Mouse (Mus musculus) splenic B cell, adult 2 months (primary cell): Measurements from ENCODE around the gene Lancl3.
"Not testable (repeated sequence)": the region's sequence is repeated elsewhere in the genome, so short reads cannot be mapped to it uniquely, and the experiment has no call there.

Experiments
- DNase-seq: peaks from one replicate; pipeline ENCODE4 v3.0.0-alpha.2; 2011; ENCODE audit warnings: low read depth, low spot score
- H3K27me3 ChIP-seq: 2 replicates; pipeline ENCODE4 v1.6.1; 2012; ENCODE audit warnings: mild to moderate bottlenecking, low read length, moderate library complexity, mixed read lengths; ENCODE audit not compliant: control insufficient read depth, poor library complexity, insufficient read depth, severe bottlenecking
- H3K36me3 ChIP-seq: 2 replicates; pipeline ENCODE4 v1.6.1; 2012; ENCODE audit warnings: mild to moderate bottlenecking, low read length, moderate library complexity, mixed read lengths; ENCODE audit not compliant: control insufficient read depth, poor library complexity, insufficient read depth, severe bottlenecking

Lancl3 gene

GRCm38 (mm10) chrX:9293140-9293829 lies 93.6 kb downstream of the Lancl3 start:
- not testable (repeated sequence) for DNase-seq, H3K36me3 ChIP-seq, H3K27me3 ChIP-seq

- Histone ChIP-seq H3K36me3 (no peaks in the 10 kb centered on the region), H3K27me3 (no peaks in the 10 kb centered on the region)
- DNase-seq: peak; percentile 3
Measured at GRCm38 (mm10) chrX:9298413-9298864, 98.7 kb downstream of the Lancl3 start.

GRCm38 (mm10) chrX:9302791-9303190 lies 103.1 kb downstream of the Lancl3 start:
- H3K36me3 ChIP-seq: no peaks in the 10 kb centered on the region
- DNase-seq: no peak
- H3K27me3 ChIP-seq: no peaks in the 10 kb centered on the region

GRCm38 (mm10) chrX:9303455-9303854 lies 103.8 kb downstream of the Lancl3 start:
- DNase-seq: no peak
- Histone ChIP-seq H3K36me3 (no peaks in the 10 kb centered on the region), H3K27me3 (no peaks in the 10 kb centered on the region)

GRCm38 (mm10) chrX:9316457-9316856 lies 116.8 kb downstream of the Lancl3 start:
- not testable (repeated sequence) for H3K36me3 ChIP-seq, DNase-seq, H3K27me3 ChIP-seq
